Mouse (Mus musculus) lung, adult 2 months (tissue): ENCODE measurements around the gene Gcc1.

Experiments
- CTCF ChIP-seq: fragments of 200-500 bp; IDR thresholded peaks from 2 replicates; pipeline ENCODE4 v1.5.1; 2011; ENCODE audit warnings: mild to moderate bottlenecking, low read length, control low read depth; ENCODE audit not compliant: insufficient read depth
- POLR2A ChIP-seq: fragments of 200-500 bp; IDR thresholded peaks from 2 replicates; pipeline ENCODE4 v1.6.1; 2011; ENCODE audit warnings: low read depth, mild to moderate bottlenecking, control low read depth, low read length, borderline replicate concordance; ENCODE audit errors: extremely low read depth

DNA sequence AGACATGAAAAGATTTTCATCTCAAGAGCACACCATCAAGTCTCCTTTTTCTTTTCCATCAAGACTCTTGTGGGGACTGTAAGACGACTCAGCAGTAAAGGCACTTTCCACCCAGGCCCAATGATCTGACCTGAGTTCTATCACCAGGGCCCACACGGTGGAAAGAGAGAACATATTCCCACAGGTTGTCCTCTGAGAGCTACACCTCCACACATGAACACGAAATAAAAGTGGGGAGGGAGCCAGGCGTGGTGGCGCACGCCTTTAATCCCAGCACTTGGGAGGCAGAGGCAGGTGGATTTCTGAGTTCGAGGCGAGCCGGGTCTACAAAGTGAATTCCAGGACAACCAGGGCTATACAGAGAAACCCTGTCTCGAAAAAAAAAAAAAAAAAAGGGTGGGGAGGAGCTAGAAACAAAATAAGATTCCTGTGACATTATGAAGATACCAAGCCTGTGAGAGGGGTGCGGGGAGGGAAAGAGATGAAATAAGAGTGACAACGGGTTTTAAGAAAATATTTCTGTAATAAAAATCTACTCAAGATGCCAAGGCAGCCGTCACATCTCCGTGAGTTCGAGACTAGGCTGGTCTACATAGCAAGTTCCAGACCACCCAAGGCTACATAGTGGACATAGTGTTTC lies 5.4 kb downstream of the Gcc1 start:
- no peak for TF ChIP-seq POLR2A
- no peak for TF ChIP-seq CTCF
